Mouse (Mus musculus) hindbrain, embryonic 14.5 days (tissue): Measurements from ENCODE around the gene Wt1. TPM values are rescaled to one million over a fixed set of nuclear protein-coding genes. Genes with fewer than 3 reads are reported as not detected.

ENCODE experiments used
- ATAC-seq: fragments of 200-750 bp; cut with Nextera tagmentation; 2 replicates; pipeline ENCODE4 v1.8.0; 2017; ENCODE audit warnings: moderate number of reproducible peaks, mild to moderate bottlenecking, moderate TSS enrichment, moderate library complexity; ENCODE audit not compliant: low FRiP score
- DNase-seq: peaks from one replicate; pipeline ENCODE4 v3.0.0-alpha.2; 2015; ENCODE audit warnings: low spot score
- H3K27ac ChIP-seq: fragments of 300-500 bp; sonication (generic); 2 replicates; pipeline ENCODE4 v1.5.1; 2014; ENCODE audit warnings: mild to moderate bottlenecking, moderate library complexity
- H3K27me3 ChIP-seq: fragments of 300-500 bp; sonication (generic); 2 replicates; pipeline ENCODE4 v1.6.1; 2014; ENCODE audit warnings: mild to moderate bottlenecking, low read length, mixed read lengths; ENCODE audit not compliant: control insufficient read depth, insufficient read depth
- H3K36me3 ChIP-seq: fragments of 300-500 bp; sonication (generic); replicated peaks from 2 replicates; pipeline ENCODE4 v1.6.1; 2014; ENCODE audit not compliant: control insufficient read depth, insufficient read depth
- H3K4me1 ChIP-seq: fragments of 300-500 bp; sonication (generic); replicated peaks from 2 replicates; pipeline ENCODE4 v1.6.1; 2014; ENCODE audit warnings: antibody characterized with exemption, low read length, mixed read lengths; ENCODE audit not compliant: control insufficient read depth, insufficient read depth
- H3K4me2 ChIP-seq: fragments of 300-500 bp; sonication (generic); replicated peaks from 2 replicates; pipeline ENCODE4 v1.6.1; 2014; ENCODE audit warnings: mild to moderate bottlenecking, moderate library complexity
- H3K4me3 ChIP-seq: fragments of 300-500 bp; sonication (generic); replicated peaks from 2 replicates; pipeline ENCODE4 v1.5.1; 2014; ENCODE audit warnings: mild to moderate bottlenecking, low read length
- H3K9ac ChIP-seq: fragments of 300-500 bp; sonication (generic); 2 replicates; pipeline ENCODE4 v1.6.1; 2014
- H3K9me3 ChIP-seq: fragments of 300-500 bp; sonication (generic); 2 replicates; pipeline ENCODE4 v1.6.1; 2016; ENCODE audit warnings: low read length; ENCODE audit not compliant: control insufficient read depth
- WGBS: fragments of 180-500 bp; shearing (Covaris S2); extraction: QIAGEN DNeasy Blood & Tissue Kit; methylation state at CpG from one replicate; pipeline ENCODE4 v1.1.7; 2014; 5-methylcytosine and 5-hydroxymethylcytosine counted together
- polyA plus RNA-seq: library from polyadenylated mRNA; unstranded; fragments of >200 nt; fragmentation: Nextera tagmentation; extraction: Ambion mirVana; gene quantifications from 2 replicates; pipeline ENCODE4 v1.2.1, GENCODE M21; 2014

The Wt1 gene
- polyA plus RNA-seq, 1 experiment from 2014 or later = 1.5 TPM

DNA sequence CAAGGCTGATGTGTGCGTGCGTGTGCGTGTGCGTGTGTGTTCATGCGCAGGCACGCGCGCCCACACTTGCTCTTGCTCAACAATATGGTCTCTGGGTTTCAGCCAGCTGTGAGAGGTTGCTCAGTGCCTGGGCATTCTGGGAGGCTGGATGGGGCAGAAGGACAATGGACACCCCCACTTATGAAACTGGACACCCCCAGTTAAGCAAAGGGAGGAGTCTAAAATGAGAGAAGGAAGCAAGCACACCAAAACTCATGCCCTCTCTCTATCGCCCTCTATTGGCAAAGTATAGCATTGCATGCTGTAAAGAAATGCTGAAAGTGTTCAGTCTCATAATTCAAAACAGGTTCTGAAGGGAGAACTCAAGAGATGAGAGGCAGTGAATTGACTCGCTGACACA, 61.9 kb downstream of the Wt1 start:
- H3K4me3 ChIP-seq = no peak overlapping the region
- H3K4me1 ChIP-seq = no peaks in the 10 kb centered on the region
- DNase-seq = no peak
- H3K27ac ChIP-seq = no peak overlapping the region
- no peak overlapping the region for H3K9ac ChIP-seq
- H3K36me3 ChIP-seq = no peaks in the 10 kb centered on the region
- H3K4me2 ChIP-seq = no peak overlapping the region
- WGBS = 80% methylated on average over 10 of the region's 10 CpGs
- no peaks in the 10 kb centered on the region for H3K27me3 ChIP-seq
- H3K9me3 ChIP-seq = no peaks in the 10 kb centered on the region
- ATAC-seq = no peak

DNA sequence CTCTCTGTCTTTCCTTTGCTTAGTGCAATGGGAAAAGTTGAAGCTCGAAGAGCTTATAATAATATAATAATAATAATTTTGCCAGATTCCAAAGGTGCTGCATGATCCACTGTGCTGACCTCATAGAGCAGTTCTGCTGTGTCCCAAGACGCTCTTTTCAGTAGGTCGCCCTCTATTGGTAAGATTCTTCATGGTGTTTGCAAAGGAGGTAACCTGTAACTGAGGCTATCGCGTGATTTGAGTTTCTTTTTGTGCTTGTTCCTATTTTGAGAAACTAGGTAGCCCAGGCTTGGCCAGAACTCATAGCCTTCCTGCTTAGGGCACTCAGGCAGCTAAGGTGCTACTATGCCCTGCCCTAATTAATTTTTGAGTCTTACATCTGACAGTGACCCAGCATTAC, 63.0 kb downstream of the Wt1 start:
- no peaks in the 10 kb centered on the region for H3K27me3 ChIP-seq
- 26% methylated on average over 5 of the region's 5 CpGs for WGBS
- no peak overlapping the region for H3K4me3 ChIP-seq
- H3K9me3 ChIP-seq = no peaks in the 10 kb centered on the region
- no peak for DNase-seq
- H3K4me1 ChIP-seq = no peaks in the 10 kb centered on the region
- no peak overlapping the region for H3K4me2 ChIP-seq
- no peak overlapping the region for H3K9ac ChIP-seq
- no peak overlapping the region for H3K27ac ChIP-seq
- no peaks in the 10 kb centered on the region for H3K36me3 ChIP-seq
- ATAC-seq = no peak

DNA sequence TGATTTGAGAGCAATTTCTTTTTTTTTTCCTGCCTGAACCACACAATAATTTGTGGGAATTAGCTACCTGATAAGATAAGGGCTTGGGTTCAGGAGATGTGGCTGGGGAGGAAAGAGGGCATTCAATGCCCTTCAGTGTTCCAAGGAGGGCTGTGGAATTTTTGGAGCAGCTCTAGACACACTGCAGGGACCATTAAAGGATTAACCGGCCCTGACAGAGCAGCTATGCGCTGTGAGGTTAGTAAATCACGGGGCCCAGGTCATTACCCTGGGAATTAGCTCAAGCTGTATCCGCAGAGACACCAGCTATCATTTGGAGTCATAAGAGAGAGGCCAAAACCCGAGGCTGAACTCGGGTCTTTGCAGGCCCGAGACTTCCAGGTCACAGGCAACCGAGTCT, 73.8 kb downstream of the Wt1 start:
- 65% methylated on average over 8 of the region's 8 CpGs for WGBS
- Histone ChIP-seq H3K4me3 (no peak overlapping the region), H3K4me1 (no peaks in the 10 kb centered on the region), H3K9ac (no peak overlapping the region), H3K4me2 (no peak overlapping the region), H3K27ac (no peak overlapping the region), H3K9me3 (no peaks in the 10 kb centered on the region), H3K27me3 (no peaks in the 10 kb centered on the region), H3K36me3 (no peaks in the 10 kb centered on the region)
- no peak for DNase-seq
- ATAC-seq = no peak

DNA sequence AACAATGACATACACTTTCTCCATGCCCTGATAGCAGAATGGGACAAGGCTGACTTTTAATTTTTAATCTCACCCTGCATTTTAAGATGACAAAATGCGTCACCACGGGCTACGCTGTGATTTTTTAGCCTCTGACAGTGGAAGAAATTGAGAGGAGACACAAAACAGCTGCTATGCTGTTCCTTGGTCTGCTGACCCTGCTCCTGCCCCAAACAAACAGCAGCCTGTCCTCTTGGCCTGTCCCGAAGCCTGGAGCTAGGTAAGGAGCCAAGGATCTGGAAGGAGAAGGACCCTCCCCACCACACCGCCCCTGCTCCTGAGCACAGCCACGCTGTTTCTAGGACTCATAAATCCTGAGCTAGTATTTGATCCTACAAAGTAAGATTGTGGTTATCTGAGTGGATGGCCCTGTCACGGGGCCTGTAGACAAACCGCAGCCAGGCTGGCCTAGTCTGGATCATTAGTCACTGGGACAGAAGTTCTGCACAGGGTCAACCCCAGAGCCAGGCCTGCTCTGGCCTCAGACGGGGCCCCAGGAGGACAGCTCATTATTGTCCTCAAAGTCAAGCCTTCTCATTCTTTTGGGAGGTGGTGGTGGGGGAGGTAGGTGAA, 80.3 kb downstream of the Wt1 start:
- no peak for ATAC-seq
- H3K9ac ChIP-seq = no peak overlapping the region
- no peak for DNase-seq
- H3K36me3 ChIP-seq = no peaks in the 10 kb centered on the region
- 81% methylated on average over 9 of the region's 9 CpGs for WGBS
- H3K4me1 ChIP-seq = no peaks in the 10 kb centered on the region
- H3K4me2 ChIP-seq = no peak overlapping the region
- no peak overlapping the region for H3K4me3 ChIP-seq
- no peak overlapping the region for H3K27ac ChIP-seq
- H3K9me3 ChIP-seq = no peaks in the 10 kb centered on the region
- no peaks in the 10 kb centered on the region for H3K27me3 ChIP-seq

DNA sequence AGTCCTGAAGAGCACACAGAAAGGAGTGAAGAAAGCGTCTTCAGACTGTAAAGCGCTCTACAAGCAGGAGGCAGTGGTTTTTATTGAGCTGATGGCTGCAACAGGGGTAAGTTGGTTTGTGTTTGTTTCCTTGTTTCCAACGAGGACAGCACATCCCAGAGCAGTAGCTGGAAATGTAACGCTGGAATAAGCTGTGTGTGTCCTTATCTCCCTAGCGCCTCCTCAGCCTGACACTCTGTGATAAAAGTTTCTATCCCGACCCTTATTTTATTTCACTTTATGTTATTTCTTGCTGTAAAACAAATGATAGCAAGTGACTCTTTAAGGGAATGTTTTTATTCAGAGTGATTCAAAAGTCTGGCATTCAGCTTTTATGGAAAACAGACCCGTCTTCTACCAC, 86.5 kb downstream of the Wt1 start:
- ATAC-seq (no peak), DNase-seq (no peak)
- H3K27me3 ChIP-seq = no peaks in the 10 kb centered on the region
- 85% methylated on average over 7 of the region's 7 CpGs for WGBS
- H3K9ac ChIP-seq = no peak overlapping the region
- no peak overlapping the region for H3K27ac ChIP-seq
- H3K36me3 ChIP-seq = no peaks in the 10 kb centered on the region
- no peak overlapping the region for H3K4me3 ChIP-seq
- no peaks in the 10 kb centered on the region for H3K9me3 ChIP-seq
- no peaks in the 10 kb centered on the region for H3K4me1 ChIP-seq
- no peak overlapping the region for H3K4me2 ChIP-seq

DNA sequence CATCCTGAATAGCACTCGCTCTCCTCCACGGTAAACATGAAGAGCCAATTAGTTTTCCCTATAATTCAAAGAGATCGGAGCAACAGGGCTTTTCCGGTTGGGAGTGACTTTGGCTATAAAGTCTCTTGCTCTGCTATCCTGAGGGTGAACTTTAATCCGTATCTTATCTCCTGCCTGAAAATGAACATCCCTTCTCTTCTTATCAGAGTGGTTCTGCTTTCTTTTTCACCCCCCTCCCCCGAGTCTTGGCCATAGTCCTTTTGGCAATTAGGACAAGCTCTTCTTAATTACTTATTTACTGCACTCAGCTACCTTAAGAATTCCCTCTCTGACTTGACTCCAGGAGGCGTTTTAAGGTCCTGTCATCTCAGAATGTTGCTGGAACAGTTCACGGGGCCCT, 89.6 kb downstream of the Wt1 start:
- Histone ChIP-seq H3K9me3 (no peaks in the 10 kb centered on the region), H3K27me3 (no peaks in the 10 kb centered on the region), H3K4me1 (no peaks in the 10 kb centered on the region), H3K4me2 (no peak overlapping the region), H3K9ac (no peak overlapping the region), H3K4me3 (no peak overlapping the region), H3K27ac (no peak overlapping the region), H3K36me3 (no peaks in the 10 kb centered on the region)
- 77% methylated on average over 8 of the region's 8 CpGs for WGBS
- ATAC-seq (no peak), DNase-seq (no peak)

DNA sequence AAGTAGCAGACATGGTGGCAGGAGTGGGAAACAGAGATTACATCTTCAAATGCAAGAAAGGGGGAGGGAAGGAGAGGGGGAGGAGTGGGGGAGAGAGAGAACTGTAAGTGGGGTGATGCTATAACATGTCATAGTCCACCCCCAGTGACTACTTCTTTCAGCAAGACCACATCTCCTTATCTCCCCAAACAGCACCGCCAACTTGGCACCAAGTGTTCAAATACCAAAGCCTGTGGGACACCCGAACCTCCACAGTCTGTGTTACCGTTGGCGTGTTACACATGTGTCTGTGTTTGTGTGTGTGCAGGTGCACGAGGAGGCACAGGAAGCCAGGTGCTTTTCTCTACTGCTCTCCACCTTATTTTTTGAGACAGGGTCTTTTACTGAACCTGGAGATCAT, 92.9 kb downstream of the Wt1 start:
- peaks cover 2% of the 10 kb centered on the region; the same call in 1 of the 2 replicates for H3K4me1 ChIP-seq
- H3K9me3 ChIP-seq = no peaks in the 10 kb centered on the region
- no peak overlapping the region for H3K27ac ChIP-seq
- H3K27me3 ChIP-seq = peaks cover 8% of the 10 kb centered on the region
- DNase-seq (no peak), ATAC-seq (no peak)
- no peak overlapping the region for H3K4me3 ChIP-seq
- no peaks in the 10 kb centered on the region for H3K36me3 ChIP-seq
- no peak overlapping the region for H3K9ac ChIP-seq
- no peak overlapping the region for H3K4me2 ChIP-seq
- WGBS = 92% methylated on average over 5 of the region's 5 CpGs

DNA sequence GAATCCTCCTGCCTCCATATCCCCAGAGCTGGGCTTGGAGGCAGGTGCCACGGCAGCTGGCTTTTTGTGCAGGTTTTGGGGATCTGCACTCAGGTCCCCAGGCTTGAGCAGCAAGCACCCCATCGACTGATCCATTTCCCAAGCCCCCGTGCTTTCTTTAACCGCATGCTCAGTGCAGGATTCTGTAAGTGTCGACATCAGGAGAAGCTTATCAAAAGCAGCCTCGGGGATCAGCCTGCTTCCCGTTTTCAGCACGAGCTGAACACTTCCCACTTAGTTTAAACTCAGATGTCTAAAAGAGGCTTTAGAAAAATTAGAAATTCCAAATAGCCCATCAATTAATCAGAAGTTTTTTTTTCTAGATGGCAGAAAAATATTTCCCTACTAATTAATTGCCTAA, 93.3 kb downstream of the Wt1 start:
- H3K4me3 ChIP-seq = no peak overlapping the region
- H3K27me3 ChIP-seq = peaks cover 13% of the 10 kb centered on the region
- peaks cover 6% of the 10 kb centered on the region; the same call in 1 of the 2 replicates for H3K4me1 ChIP-seq
- H3K9me3 ChIP-seq = no peaks in the 10 kb centered on the region
- H3K27ac ChIP-seq = no peak overlapping the region
- no peak overlapping the region for H3K9ac ChIP-seq
- no peak for DNase-seq
- H3K36me3 ChIP-seq = no peaks in the 10 kb centered on the region
- ATAC-seq = no peak
- 75% methylated on average over 8 of the region's 8 CpGs for WGBS
- no peak overlapping the region for H3K4me2 ChIP-seq

DNA sequence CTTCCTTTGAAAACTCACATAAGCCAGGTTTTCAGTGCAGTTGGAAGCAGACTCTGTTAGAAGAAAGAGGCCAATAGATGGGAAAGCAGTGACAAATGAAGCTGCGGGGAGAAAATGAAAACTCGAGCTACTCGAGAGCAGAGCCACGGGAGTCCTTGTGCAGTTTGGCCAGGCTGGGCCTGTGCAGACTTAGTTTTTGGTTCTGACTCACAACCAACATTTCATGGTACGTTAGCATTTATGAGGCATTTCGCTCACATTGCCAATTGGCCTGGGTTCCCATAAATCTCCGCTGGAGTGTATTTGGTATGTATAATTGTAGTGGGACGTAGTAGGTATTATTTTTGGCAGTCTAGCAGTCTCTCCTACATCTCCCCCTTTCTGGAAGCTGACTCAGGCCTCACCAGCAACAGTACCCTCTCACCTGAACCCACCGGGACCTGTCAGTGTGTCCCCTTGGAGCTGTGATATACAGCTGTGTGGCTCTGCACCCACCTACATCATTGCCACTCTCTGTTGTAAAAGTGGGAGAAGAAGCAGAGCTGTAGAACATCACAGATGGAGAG, 94.5 kb downstream of the Wt1 start:
- Histone ChIP-seq H3K9ac (no peak overlapping the region), H3K27ac (no peak overlapping the region), H3K4me2 (no peak overlapping the region), H3K9me3 (no peaks in the 10 kb centered on the region), H3K27me3 (peaks cover 23% of the 10 kb centered on the region), H3K4me3 (no peak overlapping the region), H3K36me3 (no peaks in the 10 kb centered on the region), H3K4me1 (peaks cover 6% of the 10 kb centered on the region; the same call in 1 of the 2 replicates)
- 68% methylated on average over 9 of the region's 9 CpGs for WGBS
- DNase-seq (no peak), ATAC-seq (no peak)
